Mouse (Mus musculus) brain, adult 2 months (tissue): ENCODE measurements at regions not wholly inside any gene's neighbourhood (a gene's known extent, or its start where the extent isn't known, plus 50 kb on each side); places are given as distances from the start of the nearest gene placed in this dataset.

Experiments used
- DNase-seq: peaks from one replicate; pipeline ENCODE4 v3.0.0; 2011; ENCODE audit warnings: low read depth, low spot score

- DNase-seq = no peak
Observed at GRCm38 (mm10) chr16:84229211-84229610, 285.7 kb upstream of the A730009L09Rik start.

GRCm38 (mm10) chr16:84263746-84264145 is 251.2 kb upstream of the A730009L09Rik start:
- peak; percentile 1 for DNase-seq
